Mouse (Mus musculus): ENCODE data around the gene Fam49a. TPM values are rescaled to one million over a fixed set of nuclear protein-coding genes. Genes with fewer than 3 reads are reported as not detected.

The Fam49a gene
- polyA plus RNA-seq, 1 experiment = 23.9 TPM

DNA sequence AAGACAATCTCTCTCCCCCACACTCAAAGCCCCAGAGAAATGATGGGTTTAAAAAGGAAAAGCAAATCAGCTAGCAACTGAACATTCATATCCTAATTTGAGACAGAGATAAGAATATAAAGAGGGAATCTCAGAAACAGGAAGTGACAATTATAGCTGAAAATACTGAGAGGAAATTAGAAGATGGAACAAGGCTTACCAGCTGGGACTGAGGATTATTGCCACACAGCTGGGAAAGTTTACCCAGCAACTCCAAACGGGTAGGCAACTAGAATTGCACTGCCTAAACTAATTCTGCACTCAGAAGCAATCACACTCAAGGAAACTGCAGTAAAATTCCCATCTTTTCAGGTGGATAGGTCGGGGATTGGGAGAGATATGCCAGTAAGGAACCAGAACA, 12.4 kb upstream of the Fam49a start:
- Histone ChIP-seq H3K4me1 (ENCODE audit: control insufficient read depth, insufficient read depth, insufficient read length, low read length) (peaks cover 2% of the 10 kb centered on the region; the same call in 1 of the 2 replicates), H3K4me3 (ENCODE audit: insufficient read depth, low read depth, low read length) (no peak overlapping the region), H3K27ac (replicated peaks; ENCODE audit: low read depth, low read length) (no peak overlapping the region)

DNA sequence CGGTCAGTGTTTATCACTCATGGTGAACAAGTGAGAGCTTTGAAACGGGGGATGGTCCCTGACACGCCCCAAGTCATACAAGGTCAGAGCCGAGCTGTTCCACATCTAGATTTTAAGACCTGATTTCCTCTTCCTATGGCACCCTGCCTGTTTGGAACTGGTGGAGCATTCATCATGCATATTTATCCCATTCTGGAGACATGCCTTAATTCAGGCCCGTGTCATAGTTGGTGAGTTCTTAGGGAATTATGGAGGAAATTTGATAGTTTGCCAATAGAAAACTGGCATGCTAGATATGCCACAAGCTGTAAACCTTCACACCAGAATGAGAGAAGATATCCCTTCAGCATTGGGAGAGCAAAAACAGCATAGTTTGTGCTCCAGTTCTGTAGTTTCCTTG, 8.4 kb upstream of the Fam49a start:
- peaks cover 2% of the 10 kb centered on the region; the same call in 1 of the 2 replicates for H3K4me1 ChIP-seq (ENCODE audit: control insufficient read depth, insufficient read depth, insufficient read length, low read length)
- H3K4me3 ChIP-seq (ENCODE audit: insufficient read depth, low read depth, low read length) = no peak overlapping the region
- H3K27ac ChIP-seq (replicated peaks; ENCODE audit: low read depth, low read length) = no peak overlapping the region

DNA sequence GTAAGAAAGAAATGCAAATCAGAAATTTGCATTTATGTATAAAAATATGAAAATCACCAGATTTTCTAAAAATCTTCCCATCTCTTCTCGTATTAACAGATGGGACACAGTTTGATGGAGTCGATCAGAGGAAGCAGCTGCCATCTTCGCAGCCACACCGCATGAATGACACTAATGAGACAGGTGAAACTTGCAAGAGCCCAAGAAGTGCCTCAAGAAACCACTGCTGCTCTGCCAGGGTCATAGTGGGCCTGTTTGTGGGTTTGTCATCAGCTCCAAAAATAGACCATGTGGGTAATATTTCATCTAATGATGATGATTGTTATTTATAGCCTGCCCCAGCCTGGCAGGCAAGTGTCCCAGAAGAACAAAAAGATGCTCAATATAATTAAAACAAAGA, 7.8 kb upstream of the Fam49a start:
- Histone ChIP-seq H3K4me3 (ENCODE audit: insufficient read depth, low read depth, low read length) (no peak overlapping the region), H3K27ac (replicated peaks; ENCODE audit: low read depth, low read length) (no peak overlapping the region), H3K4me1 (ENCODE audit: control insufficient read depth, insufficient read depth, insufficient read length, low read length) (peaks cover 2% of the 10 kb centered on the region; the same call in 1 of the 2 replicates)

DNA sequence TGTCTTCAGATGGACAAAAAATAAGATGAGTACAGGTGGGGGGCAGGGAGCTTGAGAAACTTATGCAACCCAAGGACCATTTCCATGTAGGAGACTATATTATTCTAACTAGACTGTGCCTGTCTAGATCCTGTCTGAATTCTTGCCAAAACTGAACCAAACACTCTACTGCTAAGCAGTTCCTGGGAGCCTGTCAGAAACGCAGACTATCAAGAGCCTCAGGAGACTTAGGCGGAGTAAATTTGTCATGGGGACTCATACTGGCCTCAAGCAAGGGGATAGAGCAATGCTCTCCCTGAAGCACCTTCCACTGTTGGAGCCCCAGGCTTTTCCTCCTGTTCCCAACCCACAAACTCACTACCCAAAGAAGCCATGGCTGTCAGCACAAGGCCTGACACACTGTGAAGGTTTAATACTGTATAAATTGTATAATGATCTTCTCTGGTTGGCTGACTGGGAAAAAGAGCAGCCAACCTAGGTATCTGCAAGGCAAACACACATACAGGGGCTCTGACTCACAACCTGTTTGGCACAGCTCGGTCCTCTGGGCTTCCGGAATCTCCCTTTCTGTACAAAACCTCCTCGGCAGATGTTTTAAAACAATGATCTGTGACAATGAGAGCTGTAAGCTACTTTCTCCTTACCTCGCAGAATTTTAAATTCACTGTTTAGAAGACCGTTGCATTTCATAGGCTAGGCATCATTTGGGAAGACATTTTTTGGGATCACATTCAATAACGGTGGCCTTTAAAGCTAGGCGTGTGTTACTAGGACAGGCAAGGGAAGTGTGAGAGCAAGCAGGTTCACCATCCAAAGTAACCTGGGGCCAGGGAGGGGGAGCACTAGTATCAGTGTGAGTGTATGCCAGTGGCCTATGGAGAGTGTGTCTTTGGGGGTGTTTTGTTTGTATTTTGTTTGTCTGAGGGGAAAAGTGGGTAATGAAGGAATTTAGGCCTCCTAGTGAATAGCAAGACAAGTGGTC, 669 bp upstream of the Fam49a start:
- Histone ChIP-seq H3K27ac (replicated peaks; ENCODE audit: low read depth, low read length) (peak overlapping the region; percentile 83), H3K4me1 (ENCODE audit: control insufficient read depth, insufficient read depth, insufficient read length, low read length) (peaks cover 18% of the 10 kb centered on the region), H3K4me3 (ENCODE audit: insufficient read depth, low read depth, low read length) (peak overlapping the region; percentile 40)

DNA sequence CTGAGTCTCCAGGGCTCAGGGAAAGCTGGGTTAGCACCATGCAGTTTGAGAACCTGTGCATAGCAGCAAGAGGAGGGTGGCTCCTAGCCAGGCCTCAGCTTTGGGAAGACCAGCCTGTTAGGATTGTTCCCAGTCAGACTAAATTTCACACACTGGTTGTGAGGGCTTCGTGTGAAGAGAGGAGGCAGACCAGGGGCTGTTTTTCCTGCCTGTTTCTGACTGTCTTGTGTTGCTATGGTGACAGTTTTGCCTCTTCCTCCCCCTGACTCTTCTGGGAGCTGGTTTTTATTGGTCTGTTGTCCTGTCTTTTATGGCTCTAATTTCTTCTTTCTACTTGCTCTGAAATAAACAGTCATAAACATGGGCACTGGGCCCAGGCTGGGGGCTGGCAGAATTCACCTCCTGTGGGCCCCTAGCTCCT, 1.4 kb downstream of the Fam49a start:
- H3K27ac ChIP-seq (replicated peaks; ENCODE audit: low read depth, low read length) = peak overlapping the region; percentile 84
- peaks cover 30% of the 10 kb centered on the region for H3K4me1 ChIP-seq (ENCODE audit: control insufficient read depth, insufficient read depth, insufficient read length, low read length)
- H3K4me3 ChIP-seq (ENCODE audit: insufficient read depth, low read depth, low read length) = peak overlapping the region; percentile 95

DNA sequence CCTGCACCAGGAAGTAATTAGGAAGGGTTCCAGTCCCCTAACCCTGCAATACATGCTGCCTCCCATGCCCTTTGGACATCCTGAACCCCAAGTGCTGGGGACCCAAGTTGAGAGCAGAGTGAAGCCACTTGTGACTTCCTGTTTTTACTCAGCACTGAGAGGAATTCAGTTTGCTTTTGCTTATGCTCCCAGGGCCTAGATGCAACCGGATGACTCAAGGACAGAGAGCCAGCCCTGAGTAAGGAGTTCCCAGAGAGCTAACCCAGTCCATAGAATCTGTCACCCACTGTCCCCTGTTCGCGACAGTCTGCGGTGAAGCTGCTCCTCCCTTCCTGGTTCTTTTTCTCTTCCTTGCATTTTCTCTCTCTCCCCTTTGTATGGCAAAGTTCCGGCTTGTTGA, 2.2 kb downstream of the Fam49a start:
- Histone ChIP-seq H3K27ac (replicated peaks; ENCODE audit: low read depth, low read length) (peak overlapping the region; percentile 84), H3K4me1 (ENCODE audit: control insufficient read depth, insufficient read depth, insufficient read length, low read length) (peaks cover 31% of the 10 kb centered on the region)

DNA sequence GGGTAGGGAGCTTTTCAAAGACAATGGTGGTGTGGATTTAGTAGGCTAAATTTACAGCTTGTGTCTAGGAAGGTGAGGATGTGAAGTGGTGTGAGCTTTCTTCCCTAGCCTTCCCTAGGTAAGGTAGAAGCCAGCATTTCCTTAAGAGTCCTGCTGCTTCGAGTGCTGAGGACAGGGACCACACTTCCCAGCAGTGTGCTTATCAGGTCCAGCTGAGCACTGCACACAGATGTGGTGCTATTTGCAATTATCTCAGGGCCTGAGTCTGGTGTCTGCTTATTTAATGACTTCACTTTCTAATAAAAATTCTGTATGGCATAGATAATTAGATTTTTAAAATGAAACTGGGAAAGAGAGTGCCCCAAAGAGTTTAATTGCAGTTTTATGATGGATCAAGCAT, 4.6 kb downstream of the Fam49a start:
- no peak overlapping the region for H3K4me3 ChIP-seq (ENCODE audit: insufficient read depth, low read depth, low read length)
- H3K4me1 ChIP-seq (ENCODE audit: control insufficient read depth, insufficient read depth, insufficient read length, low read length) = peaks cover 43% of the 10 kb centered on the region
- no peak overlapping the region for H3K27ac ChIP-seq (replicated peaks; ENCODE audit: low read depth, low read length)

More for the DNA sequence above, 2.2 kb downstream of the Fam49a start:
- peak overlapping the region; percentile 95 for H3K4me3 ChIP-seq (ENCODE audit: insufficient read depth, low read depth, low read length)

DNA sequence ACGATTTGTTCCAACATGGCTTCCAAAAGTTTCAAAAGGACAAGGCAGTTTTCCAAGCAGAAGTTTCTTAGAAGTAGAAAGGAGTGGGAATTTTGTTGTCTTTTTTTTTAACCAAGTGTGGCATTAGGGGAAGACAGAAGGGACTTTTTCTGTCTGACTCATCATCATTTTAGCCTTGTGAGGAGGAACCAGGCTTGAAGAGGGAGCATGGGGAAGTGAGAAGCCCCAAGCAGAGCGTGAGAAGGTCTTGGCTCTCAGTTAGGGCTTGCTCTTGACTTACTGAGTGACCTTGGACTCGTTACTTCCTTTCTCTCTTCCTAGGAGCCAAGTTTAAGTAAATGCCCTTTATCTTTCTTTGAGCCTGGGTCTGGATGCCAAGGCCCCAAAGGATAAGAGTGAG, 8.6 kb downstream of the Fam49a start:
- Histone ChIP-seq H3K27ac (replicated peaks; ENCODE audit: low read depth, low read length) (peak overlapping the region; percentile 52), H3K4me1 (ENCODE audit: control insufficient read depth, insufficient read depth, insufficient read length, low read length) (peaks cover 38% of the 10 kb centered on the region), H3K4me3 (ENCODE audit: insufficient read depth, low read depth, low read length) (no peak overlapping the region)

DNA sequence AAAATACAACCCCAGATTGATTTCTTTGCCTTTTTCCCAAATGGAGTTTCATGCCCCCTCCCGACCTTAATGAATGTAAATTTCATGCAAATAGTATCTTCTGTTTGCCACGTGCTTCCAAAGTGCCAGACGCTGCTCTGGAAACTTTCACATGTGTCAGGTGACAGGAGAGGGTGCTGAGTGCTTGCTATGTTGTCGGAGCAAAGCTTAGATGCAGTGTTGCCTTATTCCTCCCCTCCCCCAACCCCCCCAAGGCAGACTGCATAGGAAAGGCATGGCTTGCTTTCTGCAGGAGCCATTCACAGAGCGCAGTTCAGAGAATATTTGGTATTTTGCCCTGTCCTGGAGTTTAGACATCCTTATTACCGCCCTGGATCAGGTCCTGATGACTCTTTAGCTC, 12.2 kb downstream of the Fam49a start:
- Histone ChIP-seq H3K4me3 (ENCODE audit: insufficient read depth, low read depth, low read length) (no peak overlapping the region), H3K4me1 (ENCODE audit: control insufficient read depth, insufficient read depth, insufficient read length, low read length) (peaks cover 47% of the 10 kb centered on the region), H3K27ac (replicated peaks; ENCODE audit: low read depth, low read length) (no peak overlapping the region)

DNA sequence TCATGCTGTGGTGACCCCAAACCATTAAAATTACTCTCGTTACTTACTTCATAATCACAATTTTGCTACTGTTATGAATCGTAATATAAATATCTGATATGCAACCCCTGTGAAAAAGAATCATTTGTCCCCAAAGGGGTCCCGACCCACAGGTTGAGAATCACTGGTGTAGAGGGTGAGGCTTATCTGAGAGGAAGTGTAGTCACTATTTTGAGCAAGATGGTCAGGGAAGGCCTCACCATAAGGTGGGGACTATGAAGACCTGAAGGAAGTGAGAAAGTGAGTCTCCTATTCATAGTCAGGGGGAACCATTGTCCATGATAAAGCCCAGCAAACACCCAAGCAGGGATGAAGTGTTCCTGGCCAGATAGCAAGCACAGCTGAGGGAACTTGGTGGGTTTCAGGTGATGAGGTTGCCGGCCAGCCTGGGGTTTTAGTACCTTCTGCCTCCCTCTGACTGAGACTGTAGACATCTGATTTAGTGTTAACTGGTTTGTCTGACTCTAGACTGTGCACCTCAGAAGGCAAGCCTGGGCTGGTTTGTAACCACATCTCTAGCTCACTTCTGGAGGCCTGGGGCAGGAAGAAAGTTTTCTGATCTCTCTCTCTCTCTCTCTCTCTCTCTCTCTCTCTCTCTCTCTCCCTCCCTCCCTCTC, 13.3 kb downstream of the Fam49a start:
- Histone ChIP-seq H3K4me1 (ENCODE audit: control insufficient read depth, insufficient read depth, insufficient read length, low read length) (peaks cover 44% of the 10 kb centered on the region), H3K4me3 (ENCODE audit: insufficient read depth, low read depth, low read length) (no peak overlapping the region), H3K27ac (replicated peaks; ENCODE audit: low read depth, low read length) (no peak overlapping the region)

DNA sequence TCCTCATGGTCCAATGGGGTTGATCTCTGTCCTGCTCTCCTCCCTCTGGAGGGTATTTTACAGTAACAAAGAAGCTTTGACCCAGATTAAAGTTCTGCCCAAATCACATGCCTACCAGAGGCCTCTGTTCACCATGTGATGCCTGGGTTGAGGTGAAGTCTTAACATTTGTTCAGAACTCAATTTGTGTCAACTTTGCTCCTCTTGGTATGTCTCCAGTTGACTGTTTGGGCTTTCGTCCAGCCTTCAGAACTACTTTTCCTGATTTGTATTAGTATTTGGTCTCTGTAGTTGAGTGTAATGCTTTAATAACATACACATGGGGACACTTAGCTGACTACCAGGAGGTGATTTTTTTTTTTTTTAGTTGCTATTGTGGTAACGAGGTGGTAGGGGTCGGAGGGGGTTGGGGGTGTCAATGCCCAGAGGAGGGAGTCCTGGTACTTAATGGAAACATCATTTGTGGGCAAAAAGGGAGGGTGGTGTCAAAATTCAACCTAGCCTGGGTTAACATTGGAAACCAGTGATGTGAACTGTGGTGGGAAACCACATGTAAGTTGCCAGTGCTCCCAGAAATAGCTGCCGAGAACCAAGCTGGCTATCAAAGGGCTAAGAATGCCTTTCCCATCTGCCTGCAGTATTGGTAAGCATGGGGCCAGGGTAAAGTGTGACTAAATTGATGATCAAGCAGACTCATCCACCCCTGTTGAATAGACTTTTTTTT, 16.0 kb downstream of the Fam49a start:
- Histone ChIP-seq H3K4me1 (ENCODE audit: control insufficient read depth, insufficient read depth, insufficient read length, low read length) (peaks cover 31% of the 10 kb centered on the region), H3K4me3 (ENCODE audit: insufficient read depth, low read depth, low read length) (no peak overlapping the region), H3K27ac (replicated peaks; ENCODE audit: low read depth, low read length) (peak overlapping the region; percentile 88)

DNA sequence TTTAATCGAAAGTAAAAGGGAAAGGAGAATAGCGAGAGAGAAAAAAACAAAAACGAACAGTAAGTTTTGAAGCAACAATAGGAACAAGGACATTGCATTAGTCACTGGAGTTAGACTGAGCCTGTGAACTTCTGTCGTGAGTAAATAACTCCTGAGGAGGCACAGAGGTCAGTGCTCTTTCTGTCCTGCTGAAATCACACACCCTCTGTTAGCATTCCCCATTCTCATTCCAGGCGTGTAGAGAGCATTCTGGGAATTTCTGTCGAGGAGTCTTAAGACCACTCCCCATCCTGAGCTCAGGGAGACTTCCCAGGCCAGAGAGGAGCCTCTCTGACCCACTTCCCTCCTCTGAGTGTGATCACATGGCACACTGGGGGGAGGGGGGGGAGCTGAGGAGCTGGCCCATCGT, 16.5 kb downstream of the Fam49a start:
- Histone ChIP-seq H3K4me1 (ENCODE audit: control insufficient read depth, insufficient read depth, insufficient read length, low read length) (peaks cover 31% of the 10 kb centered on the region), H3K27ac (replicated peaks; ENCODE audit: low read depth, low read length) (peak overlapping the region; percentile 88), H3K4me3 (ENCODE audit: insufficient read depth, low read depth, low read length) (no peak overlapping the region)

DNA sequence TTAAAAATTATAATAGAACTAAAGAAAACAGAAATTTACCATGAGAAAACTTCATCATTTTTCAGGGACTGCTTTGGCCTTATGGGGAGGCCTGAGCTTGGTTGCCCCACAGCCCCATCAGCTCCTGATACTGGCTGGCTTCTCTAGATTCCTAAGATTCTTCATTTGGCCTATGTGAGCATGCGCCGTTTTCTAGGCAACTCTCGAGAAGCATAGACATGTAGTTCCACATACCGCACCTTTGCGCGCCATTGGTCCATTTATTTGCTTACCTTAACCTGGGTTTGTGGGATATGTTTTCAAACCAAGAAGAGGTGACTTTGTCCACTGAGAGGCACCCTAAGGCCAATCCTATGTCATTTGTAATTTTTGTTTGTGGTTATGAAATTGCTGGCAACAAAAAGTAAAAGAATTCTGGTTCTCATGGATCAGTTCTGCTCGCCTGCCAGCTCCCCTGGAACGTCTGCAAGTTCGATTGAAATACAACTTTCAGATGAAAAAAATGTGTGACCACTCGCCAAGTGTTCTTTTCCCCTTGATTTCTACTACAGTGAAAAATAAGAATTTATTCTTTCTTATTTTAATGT, 21.9 kb downstream of the Fam49a start:
- Histone ChIP-seq H3K4me1 (ENCODE audit: control insufficient read depth, insufficient read depth, insufficient read length, low read length) (peaks cover 20% of the 10 kb centered on the region), H3K27ac (replicated peaks; ENCODE audit: low read depth, low read length) (peak overlapping the region; percentile 71), H3K4me3 (ENCODE audit: insufficient read depth, low read depth, low read length) (no peak overlapping the region)

DNA sequence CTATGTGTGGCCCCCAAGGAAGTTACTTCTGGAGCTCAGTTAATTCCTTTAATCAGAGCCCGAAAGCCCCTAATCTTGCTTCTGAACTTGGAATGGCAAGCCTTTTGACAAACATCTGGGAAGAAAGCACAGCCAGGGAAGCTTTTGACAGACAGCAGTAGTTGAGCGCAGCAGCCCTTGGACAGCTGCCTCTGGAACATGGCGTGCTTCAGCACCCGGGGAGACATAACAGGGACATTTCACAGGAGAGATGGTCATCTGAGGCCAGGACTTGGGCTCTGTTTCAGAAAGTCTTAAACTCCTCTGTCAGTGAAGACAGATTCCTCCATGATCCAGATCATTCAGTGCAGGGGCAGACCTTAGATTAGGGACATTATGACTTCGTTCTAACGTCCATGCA, 22.6 kb downstream of the Fam49a start:
- no peak overlapping the region for H3K4me3 ChIP-seq (ENCODE audit: insufficient read depth, low read depth, low read length)
- peak overlapping the region; percentile 60 for H3K27ac ChIP-seq (replicated peaks; ENCODE audit: low read depth, low read length)
- H3K4me1 ChIP-seq (ENCODE audit: control insufficient read depth, insufficient read depth, insufficient read length, low read length) = peaks cover 18% of the 10 kb centered on the region

Measured in brown adipose tissue, adult 24 weeks (tissue).